Mouse (Mus musculus) ovary, adult 18-20 months (tissue): ENCODE data around the gene Sprr2a1.
"Not testable (repeated sequence)": the region's sequence is repeated elsewhere in the genome, so short reads cannot be mapped to it uniquely, and the experiment has no call there.

Experiments used
- DNase-seq: peaks from one replicate; pipeline ENCODE4 v3.0.0; 2022; ENCODE audit warnings: low spot score, mixed read lengths

The Sprr2a1 gene

GRCm38 (mm10) chr3:92215569-92215968 lies at the start of gene Sprr2a1, which contains the start of gene Sprr2a2:
Gene Sprr2a1, plus strand, starts transcription at chr3:92215799.
Gene Sprr2a2, plus strand, starts transcription at chr3:92215920.
- not testable (repeated sequence) for DNase-seq

- no peak for DNase-seq
Measured at GRCm38 (mm10) chr3:92169847-92170246, 45.8 kb upstream of the Sprr2a1 start.

GRCm38 (mm10) chr3:92176880-92177279 lies 38.7 kb upstream of the Sprr2a1 start:
- no peak for DNase-seq

GRCm38 (mm10) chr3:92195512-92196200 lies 19.9 kb upstream of the Sprr2a1 start:
- no peak for DNase-seq

- DNase-seq, result not testable (repeated sequence)
Measured at GRCm38 (mm10) chr3:92211133-92211925, 4.3 kb upstream of the Sprr2a1 start.

- DNase-seq, result not testable (repeated sequence)
Measured at GRCm38 (mm10) chr3:92212059-92212458, 3.5 kb upstream of the Sprr2a1 start.

- DNase-seq, result not testable (repeated sequence)
Measured at GRCm38 (mm10) chr3:92213651-92214050, 1.9 kb upstream of the Sprr2a1 start.

- not testable (repeated sequence) for DNase-seq
Measured at GRCm38 (mm10) chr3:92219031-92219430, 3.4 kb downstream of the Sprr2a1 start.

GRCm38 (mm10) chr3:92223708-92224107 lies 8.1 kb downstream of the Sprr2a1 start:
- not testable (repeated sequence) for DNase-seq

- DNase-seq, result not testable (repeated sequence)
Measured at GRCm38 (mm10) chr3:92227410-92227809, 11.8 kb downstream of the Sprr2a1 start.

GRCm38 (mm10) chr3:92236463-92237189 lies 21.0 kb downstream of the Sprr2a1 start:
- DNase-seq, result not testable (repeated sequence)

GRCm38 (mm10) chr3:92238736-92239135 lies 23.1 kb downstream of the Sprr2a1 start:
- not testable (repeated sequence) for DNase-seq

- DNase-seq, result not testable (repeated sequence)
Measured at GRCm38 (mm10) chr3:92239197-92239596, 23.6 kb downstream of the Sprr2a1 start.

- DNase-seq, result not testable (repeated sequence)
Measured at GRCm38 (mm10) chr3:92244833-92245232, 29.2 kb downstream of the Sprr2a1 start.

- not testable (repeated sequence) for DNase-seq
Measured at GRCm38 (mm10) chr3:92246245-92246644, 30.6 kb downstream of the Sprr2a1 start.

- not testable (repeated sequence) for DNase-seq
Measured at GRCm38 (mm10) chr3:92248494-92248893, 32.9 kb downstream of the Sprr2a1 start.

GRCm38 (mm10) chr3:92250450-92250849 lies 34.9 kb downstream of the Sprr2a1 start:
- not testable (repeated sequence) for DNase-seq

GRCm38 (mm10) chr3:92253860-92254259 lies 38.3 kb downstream of the Sprr2a1 start:
- not testable (repeated sequence) for DNase-seq

- DNase-seq, result not testable (repeated sequence)
Measured at GRCm38 (mm10) chr3:92258526-92258925, 42.9 kb downstream of the Sprr2a1 start.

GRCm38 (mm10) chr3:92263462-92263861 lies 47.9 kb downstream of the Sprr2a1 start:
- DNase-seq, result not testable (repeated sequence)
